Mouse (Mus musculus) splenic B cell, adult 2 months (primary cell): ENCODE results near the gene Sema6d.

Experiments used
- DNase-seq: peaks from one replicate; pipeline ENCODE4 v3.0.0-alpha.2; 2011; ENCODE audit warnings: low read depth, low spot score
- H3K27me3 ChIP-seq: 2 replicates; pipeline ENCODE4 v1.6.1; 2012; ENCODE audit warnings: mild to moderate bottlenecking, low read length, moderate library complexity, mixed read lengths; ENCODE audit not compliant: control insufficient read depth, poor library complexity, insufficient read depth, severe bottlenecking
- H3K36me3 ChIP-seq: 2 replicates; pipeline ENCODE4 v1.6.1; 2012; ENCODE audit warnings: mild to moderate bottlenecking, low read length, moderate library complexity, mixed read lengths; ENCODE audit not compliant: control insufficient read depth, poor library complexity, insufficient read depth, severe bottlenecking

The Sema6d gene

DNA sequence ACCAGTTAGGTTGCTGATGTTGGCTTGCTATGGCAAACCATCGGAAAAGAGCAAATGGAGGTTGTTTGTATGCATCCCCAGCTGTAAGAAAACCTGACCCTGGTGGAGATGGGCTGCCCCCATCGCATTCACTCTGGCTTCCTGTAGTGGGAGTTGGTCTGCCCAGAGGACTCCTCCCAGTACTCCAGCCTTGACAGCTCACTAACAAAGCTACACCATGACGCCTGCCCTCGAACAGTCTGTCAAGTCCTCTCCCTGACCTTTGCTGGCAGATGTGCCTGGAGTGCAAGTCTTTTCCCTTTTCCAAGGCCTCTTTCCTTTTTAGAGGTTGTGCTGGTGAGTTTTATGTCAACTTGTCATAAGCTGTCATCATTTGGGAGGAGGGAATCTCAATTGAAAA, 388.8 kb downstream of the Sema6d start:
- Histone ChIP-seq H3K27me3 (no peaks in the 10 kb centered on the region), H3K36me3 (no peaks in the 10 kb centered on the region)
- no peak for DNase-seq

DNA sequence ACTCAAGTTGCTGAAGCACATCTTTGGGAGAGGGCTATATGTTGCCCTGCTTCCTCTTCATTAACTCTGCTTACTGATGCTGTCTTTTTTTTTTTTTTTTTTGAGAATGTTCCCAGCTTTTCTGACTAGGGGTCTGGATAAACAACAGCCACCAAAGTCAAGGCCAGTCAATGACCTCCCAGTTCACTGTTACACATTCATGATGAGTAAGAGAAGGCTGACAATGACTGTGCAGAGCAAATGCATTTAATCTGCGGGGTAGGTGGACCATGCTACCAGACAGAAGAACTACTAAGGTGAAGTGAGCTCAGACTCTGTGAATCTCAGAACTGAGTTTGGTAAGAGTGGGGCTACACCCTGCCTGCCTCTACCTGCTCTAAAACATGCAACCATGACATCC, 396.0 kb downstream of the Sema6d start:
- DNase-seq, result no peak
- no peaks in the 10 kb centered on the region; the same call in 1 of the 2 replicates for H3K27me3 ChIP-seq
- no peaks in the 10 kb centered on the region for H3K36me3 ChIP-seq

DNA sequence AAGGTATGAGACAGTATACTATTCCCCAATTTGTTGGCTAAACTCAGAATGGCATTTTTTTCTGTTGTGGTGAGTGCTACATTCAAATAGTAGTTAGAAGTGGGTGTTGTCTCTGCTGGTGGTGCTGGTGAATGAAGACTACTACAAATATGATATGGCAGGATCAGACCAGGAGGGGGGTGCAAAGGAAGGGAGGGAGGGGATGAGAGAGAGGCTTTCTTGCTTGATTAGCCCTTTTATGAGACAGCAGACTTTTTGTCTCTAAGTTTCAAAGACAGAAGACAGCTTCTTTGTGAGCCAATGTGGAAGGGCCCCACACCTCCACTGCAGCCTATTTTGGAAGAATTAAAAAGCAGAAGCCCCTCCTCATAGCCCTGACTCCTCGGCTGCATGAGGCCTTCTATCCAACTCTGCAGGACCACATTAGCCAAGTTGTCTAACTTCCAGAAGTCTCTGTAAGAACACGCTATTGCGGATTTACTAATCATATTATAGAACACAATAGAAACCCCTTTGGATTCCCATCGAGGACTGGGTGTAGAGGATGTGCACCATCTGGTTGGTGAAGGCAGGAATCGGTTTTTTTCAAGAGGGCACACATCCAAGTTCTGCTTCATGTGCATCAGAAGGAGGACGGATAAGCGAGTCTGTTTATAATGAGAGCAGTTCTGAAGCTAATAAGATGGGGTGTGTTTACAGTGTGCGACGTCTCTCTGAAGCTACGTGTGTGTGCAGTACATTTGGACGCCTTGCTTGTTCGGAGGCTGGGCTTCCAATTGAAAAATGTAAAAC, 400.4 kb downstream of the Sema6d start:
- Histone ChIP-seq H3K27me3 (no peaks in the 10 kb centered on the region; the same call in 1 of the 2 replicates), H3K36me3 (no peaks in the 10 kb centered on the region)
- DNase-seq, result no peak

DNA sequence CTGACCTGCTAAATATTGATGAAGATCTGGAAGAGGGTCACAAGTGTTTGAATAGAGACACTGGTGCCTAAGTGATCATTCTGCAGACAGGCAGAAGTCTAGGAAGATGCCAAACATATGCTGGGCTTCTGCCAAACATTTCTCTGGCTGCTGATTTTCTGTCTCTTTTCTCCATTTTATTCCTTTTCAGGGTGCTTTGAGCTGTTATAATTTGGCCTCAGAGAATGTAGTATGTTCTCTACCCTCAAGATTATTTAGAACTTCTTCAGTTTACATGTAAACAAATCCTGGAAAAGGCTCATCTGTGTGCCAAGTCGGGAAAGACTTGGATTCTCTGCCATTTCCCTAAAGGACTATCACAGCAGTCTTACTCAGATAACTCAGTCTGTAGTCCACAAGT, 406.0 kb downstream of the Sema6d start:
- no peak for DNase-seq
- no peaks in the 10 kb centered on the region for H3K36me3 ChIP-seq
- no peaks in the 10 kb centered on the region for H3K27me3 ChIP-seq

DNA sequence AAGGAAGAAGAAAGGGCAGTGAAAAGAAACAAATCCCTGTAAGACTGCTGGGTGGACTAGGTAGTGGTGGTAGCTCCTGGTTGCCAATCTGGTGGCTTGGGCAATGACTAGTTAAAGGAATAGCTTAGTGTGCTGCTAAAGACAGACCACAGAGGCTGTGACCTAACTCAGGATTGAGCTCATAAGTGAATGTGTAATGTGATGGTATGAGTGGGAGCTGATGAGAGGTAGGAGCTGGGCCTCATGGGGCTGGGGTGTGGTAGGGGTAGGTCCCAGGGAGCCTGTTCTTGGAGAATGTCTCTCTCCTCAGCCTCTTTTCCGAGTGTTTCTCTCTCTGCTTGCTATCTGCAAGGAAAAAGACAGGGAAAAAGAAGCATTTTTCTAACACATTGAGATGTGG, 409.9 kb downstream of the Sema6d start:
- Histone ChIP-seq H3K36me3 (no peaks in the 10 kb centered on the region), H3K27me3 (no peaks in the 10 kb centered on the region)
- DNase-seq, result no peak

DNA sequence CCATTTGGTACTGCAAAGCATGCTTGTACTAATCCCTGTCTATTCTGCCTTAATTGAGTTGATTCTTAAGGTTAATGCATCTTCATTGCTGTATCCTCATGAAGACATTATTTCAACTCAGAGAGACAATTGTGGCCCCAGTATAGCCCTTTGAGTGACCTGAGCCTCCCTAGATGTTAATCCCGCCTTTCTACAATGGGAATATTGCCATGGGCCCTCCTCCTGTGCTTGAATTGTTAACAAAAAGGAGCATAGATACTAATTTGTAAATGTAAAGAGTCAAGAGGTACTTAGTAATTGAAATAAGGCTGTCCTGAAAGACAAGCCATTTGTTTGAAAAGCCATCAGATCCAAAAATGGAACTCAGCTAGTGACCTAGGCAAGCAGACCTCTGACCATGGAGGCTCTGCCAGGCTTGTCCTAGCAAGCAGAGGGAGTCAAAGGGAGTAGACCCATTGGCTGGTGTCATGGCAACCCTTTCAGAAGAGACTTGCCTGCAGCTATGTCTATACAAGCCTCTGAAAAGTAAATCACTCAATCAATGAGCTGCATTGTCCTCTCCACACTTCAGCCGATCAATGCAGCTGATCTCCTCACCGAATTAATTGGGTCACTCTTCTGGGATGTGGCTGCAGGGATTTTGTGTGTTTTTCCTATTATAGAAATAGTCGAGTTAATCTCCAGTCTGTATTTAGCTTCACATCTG, 416.2 kb downstream of the Sema6d start:
- Histone ChIP-seq H3K27me3 (no peaks in the 10 kb centered on the region), H3K36me3 (no peaks in the 10 kb centered on the region)
- DNase-seq, result no peak

DNA sequence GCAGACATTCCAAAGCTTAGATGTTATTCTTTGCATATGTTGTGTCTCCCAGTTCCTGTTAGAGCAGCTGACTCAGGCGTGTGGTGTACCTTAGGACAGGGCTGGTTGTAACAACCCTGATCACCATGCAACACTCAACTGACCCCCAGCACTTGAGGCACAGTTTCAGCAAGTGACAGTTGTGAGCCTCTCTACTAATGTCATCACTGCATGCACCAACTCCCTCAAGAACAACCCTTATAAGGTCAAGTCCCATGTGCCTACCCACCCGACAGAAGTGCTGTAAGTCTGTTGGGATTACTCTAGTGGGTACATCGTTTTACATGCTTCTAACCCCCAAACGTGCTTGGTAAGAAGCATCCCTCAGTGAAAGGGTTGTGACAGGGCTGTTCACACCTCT, 418.0 kb downstream of the Sema6d start:
- Histone ChIP-seq H3K27me3 (no peaks in the 10 kb centered on the region), H3K36me3 (no peaks in the 10 kb centered on the region)
- no peak for DNase-seq

DNA sequence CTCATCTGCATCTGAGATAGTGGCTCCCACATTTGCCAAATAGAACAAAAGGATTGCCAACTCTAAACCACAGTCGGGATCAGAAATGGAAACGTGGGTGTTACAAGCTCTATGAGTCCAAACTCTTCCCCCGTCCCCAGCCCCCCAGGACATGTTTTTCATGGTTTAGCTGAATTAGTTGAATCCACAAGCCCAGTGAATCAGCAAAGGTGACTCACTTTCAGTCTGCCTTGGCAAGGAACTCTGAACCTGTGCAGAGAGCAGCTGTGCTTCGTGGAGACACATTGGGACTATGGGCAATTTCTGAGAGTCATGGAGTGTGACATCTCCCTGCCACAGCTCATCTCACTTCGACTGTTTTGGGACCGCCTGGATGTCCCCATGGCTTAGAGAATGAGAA, 419.7 kb downstream of the Sema6d start:
- Histone ChIP-seq H3K36me3 (no peaks in the 10 kb centered on the region), H3K27me3 (no peaks in the 10 kb centered on the region)
- DNase-seq, result no peak

DNA sequence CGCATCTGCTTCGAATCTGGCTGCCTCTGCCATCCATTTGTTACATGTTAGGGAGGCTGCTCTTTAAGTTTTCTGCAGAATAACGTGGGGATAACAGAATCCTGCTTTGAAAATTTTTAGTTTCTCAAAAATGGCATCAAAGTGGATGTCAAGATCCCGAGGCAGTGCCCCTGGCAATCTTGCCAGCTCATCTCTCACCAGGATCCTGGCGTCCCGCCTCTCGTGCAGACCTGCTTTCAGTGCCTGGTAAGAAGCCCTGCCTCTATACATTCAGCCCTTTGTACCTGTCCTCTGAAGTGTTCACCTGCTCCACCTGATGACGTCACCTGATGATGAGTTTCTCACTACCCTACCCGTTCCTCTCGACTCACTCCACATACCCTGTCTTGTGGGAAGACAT, 422.1 kb downstream of the Sema6d start:
- Histone ChIP-seq H3K27me3 (no peaks in the 10 kb centered on the region), H3K36me3 (no peaks in the 10 kb centered on the region)
- DNase-seq, result no peak

DNA sequence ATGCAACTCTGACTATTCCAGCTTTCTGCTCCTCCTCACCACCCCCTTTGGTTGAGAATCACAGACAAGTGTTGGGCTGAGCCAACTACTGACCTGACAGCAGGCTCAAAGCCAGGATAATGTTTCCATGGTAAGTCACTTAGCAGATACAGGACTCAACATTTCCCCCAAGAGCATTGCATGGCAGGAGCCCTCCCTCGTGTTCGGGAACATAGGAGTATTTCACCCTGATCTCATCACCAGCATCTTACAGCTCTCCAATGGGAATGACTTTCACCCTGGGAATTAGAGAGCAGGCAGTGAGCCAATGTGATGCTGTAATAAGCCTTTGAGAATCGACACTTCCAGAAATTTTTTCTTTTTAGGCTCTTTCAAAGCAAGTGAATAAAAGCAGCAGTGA, 432.7 kb downstream of the Sema6d start:
- no peaks in the 10 kb centered on the region for H3K27me3 ChIP-seq
- H3K36me3 ChIP-seq, result no peaks in the 10 kb centered on the region
- DNase-seq, result no peak

DNA sequence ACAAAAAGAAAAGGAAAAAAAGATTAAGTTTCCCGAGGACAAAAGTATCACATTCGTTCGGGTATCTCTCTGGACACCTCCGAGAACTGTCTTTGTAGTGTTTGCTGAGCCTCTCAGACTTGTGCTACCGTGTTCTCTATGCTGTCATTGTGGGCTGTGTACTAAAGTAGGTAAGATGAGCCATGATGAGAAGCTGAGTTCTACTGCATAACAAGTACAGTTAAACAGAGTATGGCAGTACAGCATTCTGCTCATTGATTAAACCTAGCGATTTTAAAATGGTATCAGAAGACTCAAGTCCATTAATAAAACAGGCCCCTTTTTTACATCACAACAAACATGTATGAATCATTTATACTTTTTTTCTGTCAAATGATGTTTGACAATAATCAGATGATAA, 433.9 kb downstream of the Sema6d start:
- Histone ChIP-seq H3K36me3 (no peaks in the 10 kb centered on the region), H3K27me3 (no peaks in the 10 kb centered on the region)
- DNase-seq, result no peak

DNA sequence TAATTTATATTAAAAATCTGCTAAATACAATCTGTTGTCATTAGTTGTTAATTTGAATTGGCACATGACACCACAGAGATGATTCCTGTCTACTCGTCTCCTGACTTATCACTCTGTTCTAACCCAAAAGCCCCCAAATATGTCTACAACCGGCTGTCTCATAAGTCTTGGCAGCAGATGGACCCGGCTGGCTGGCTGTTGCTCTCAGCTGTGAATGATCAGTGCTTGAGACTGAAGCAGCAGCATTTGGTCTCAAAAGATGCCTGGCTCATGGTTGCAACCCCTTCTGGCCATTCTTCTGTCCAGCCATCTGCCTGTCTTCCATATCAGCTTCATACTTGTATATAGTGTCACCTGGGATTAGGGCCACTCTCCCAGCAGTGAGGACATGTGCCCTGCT, 434.4 kb downstream of the Sema6d start:
- no peaks in the 10 kb centered on the region for H3K27me3 ChIP-seq
- DNase-seq, result no peak
- H3K36me3 ChIP-seq, result no peaks in the 10 kb centered on the region

DNA sequence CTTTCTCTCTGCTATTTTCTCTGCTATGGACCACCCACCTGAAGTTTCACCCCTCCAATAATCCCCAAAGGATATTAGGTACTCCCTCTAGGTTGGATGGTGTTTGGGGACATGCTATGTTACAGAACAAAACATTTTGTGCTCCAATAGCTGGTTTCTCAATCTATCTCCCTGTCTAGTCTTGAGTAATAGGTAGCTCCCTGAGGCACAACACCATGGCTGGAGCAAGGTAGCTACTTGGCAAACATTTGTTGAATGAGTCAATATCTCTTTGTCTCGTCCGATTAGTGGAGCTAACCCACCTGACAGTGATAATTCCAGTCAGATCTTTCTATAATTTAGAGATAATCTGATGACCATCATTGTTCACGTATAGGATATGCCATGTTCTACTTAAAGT, 437.9 kb downstream of the Sema6d start:
- H3K36me3 ChIP-seq, result no peaks in the 10 kb centered on the region
- DNase-seq, result no peak
- no peaks in the 10 kb centered on the region for H3K27me3 ChIP-seq

DNA sequence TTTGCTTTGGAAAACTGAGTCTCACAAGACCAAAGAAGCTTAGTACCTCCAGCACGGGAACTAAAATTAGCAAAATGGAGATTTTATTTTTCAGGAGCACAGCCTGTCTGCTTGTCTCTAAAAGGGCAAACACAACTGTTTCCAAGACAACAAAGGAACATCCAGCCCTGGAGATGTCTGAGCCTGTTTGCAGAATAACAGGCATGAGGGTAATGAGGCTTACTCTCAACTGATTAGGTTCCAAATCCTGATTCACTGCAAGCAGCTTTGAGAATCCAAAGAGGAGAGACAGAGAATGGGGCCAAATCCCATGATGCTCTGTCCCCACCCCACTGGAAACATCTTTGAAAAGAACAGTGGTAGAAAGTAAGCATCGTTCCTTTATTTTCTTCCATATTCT, 440.7 kb downstream of the Sema6d start:
- H3K36me3 ChIP-seq, result no peaks in the 10 kb centered on the region
- H3K27me3 ChIP-seq, result no peaks in the 10 kb centered on the region
- DNase-seq, result no peak

DNA sequence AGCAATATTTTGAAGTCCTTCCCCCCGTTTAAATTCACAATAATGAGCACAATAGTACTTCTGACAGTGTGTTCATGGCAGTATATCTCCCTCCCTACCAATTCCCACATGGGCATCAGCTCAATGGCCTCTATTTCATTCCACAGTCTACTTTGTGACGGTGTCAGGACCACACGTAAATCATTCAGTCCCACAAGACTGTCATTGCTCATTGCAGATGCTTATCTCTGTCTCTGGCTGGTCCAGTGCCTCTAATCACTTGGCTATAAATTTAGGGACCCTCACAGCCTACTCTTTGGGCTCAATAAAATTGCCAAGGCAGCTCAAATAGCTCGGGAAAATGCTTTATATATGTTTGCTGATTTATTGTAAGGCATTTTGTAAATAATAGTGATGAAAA, 441.3 kb downstream of the Sema6d start:
- H3K27me3 ChIP-seq, result no peaks in the 10 kb centered on the region
- no peaks in the 10 kb centered on the region for H3K36me3 ChIP-seq
- DNase-seq, result no peak
